Mouse (Mus musculus) megakaryocyte, embryonic 14.5 days (primary cell): ENCODE data around the gene Rnf6. TPM values are rescaled to one million over a fixed set of nuclear protein-coding genes. Genes with fewer than 3 reads are reported as not detected.

Experiments used
- H3K27me3 ChIP-seq: replicated peaks from 2 replicates; pipeline ENCODE3; 2012; ENCODE audit warnings: inconsistent platforms
- H3K36me3 ChIP-seq: replicated peaks from 2 replicates; pipeline ENCODE3; 2012; ENCODE audit warnings: low read length, inconsistent platforms, mixed read lengths
- H3K4me1 ChIP-seq: 2 replicates; pipeline ENCODE4 v1.6.1; 2012; ENCODE audit warnings: inconsistent platforms
- H3K4me3 ChIP-seq: replicated peaks from 2 replicates; pipeline ENCODE3; 2012; ENCODE audit warnings: moderate library complexity, mild to moderate bottlenecking, inconsistent platforms
- H3K9me3 ChIP-seq: 2 replicates; pipeline ENCODE4 v1.6.1; 2012; ENCODE audit warnings: inconsistent platforms
- FLI1 ChIP-seq: IDR thresholded peaks from 2 replicates; pipeline ENCODE4 v1.6.1; 2012; ENCODE audit warnings: low read length, inconsistent platforms, mixed read lengths
- GATA1 ChIP-seq: IDR thresholded peaks from 3 replicates; pipeline ENCODE4 v1.6.1; 2012; ENCODE audit warnings: mixed read lengths, low read length, inconsistent platforms, borderline replicate concordance
- polyA plus RNA-seq: library from polyadenylated mRNA; stranded (reverse); fragments of >175 nt; gene quantifications from 2 replicates; pipeline ENCODE4 v1.2.3, GENCODE M21; 2012; ENCODE audit warnings: low replicate concordance; ENCODE audit not compliant: insufficient read depth

The Rnf6 gene
- polyA plus RNA-seq = 8.2 and 8.3 TPM in 2 replicates

DNA sequence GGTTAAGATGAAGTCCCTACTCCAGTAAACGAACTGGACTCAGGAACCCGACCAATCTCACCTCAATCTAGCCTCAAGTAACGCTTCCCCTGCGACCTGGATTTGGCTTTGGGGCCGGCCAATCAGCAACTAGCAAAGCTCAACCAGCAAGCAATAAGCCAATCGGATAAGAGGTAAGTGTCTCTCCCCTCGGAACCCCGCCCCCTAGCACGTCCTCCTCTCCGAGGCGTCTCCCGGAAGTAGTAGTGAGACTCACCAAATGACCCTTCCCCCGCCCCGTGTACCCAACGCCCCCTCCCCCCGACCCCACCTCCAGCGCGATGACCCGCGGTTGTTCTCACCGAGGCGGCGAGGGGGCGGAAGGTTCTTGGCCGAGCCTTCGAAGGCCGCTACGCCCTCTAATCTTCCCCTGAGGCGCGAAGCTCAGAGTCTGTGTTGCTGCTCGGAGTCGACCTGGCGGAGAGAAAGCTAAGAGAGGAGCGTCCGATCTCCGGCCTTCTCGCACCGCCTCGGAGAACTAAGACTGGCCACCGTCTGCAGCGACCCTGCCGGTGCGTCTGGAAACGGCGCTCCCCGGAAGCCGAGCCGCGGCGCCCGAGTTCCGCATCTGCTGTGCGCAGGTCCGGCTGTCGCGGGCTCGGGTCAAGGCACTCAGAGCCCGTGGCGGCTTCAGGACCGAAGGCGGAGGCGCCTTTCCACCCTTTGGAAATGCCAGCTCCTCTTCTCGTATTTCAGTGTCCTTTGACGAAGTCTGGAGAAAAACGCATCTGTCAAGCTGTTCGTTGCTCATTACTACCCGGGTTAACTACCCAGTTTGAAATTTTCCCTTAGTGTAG, at the start of gene Rnf6:
Gene Rnf6, minus strand, starts transcription at position 677 of the 836 bp plus-strand sequence.
- no peaks in the 10 kb centered on the region for H3K27me3 ChIP-seq
- peaks cover 34% of the 10 kb centered on the region for H3K4me1 ChIP-seq
- H3K9me3 ChIP-seq = no peaks in the 10 kb centered on the region
- H3K4me3 ChIP-seq = peak within 1 kb of the TSS; percentile 93
- TF ChIP-seq FLI1 = no peak
- TF ChIP-seq GATA1 = no peak
- H3K36me3 ChIP-seq = peaks cover 34% of the 10 kb centered on the region

DNA sequence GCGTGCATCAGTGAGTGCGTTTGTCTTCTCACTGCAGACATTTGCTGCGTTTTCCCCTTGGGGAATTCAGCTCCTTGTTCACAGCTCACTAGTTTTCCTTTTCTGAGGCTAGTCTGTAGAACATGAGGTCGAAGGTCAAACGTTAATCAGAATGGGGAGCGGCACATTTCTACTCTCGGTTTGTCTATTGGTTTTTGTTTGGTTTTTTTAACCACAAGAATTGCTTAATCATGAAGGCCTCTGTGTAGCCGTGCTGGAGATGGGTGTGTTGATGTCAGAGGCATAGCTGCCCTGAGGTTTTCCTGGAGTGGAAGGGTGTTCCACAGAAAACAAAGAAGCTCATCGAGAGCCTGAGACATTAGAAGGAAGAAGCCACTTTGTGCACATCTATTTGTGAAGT, 49.2 kb upstream of the Rnf6 start:
- Histone ChIP-seq H3K9me3 (no peaks in the 10 kb centered on the region), H3K27me3 (no peaks in the 10 kb centered on the region), H3K4me3 (no peak overlapping the region), H3K4me1 (peaks cover 48% of the 10 kb centered on the region), H3K36me3 (peaks cover 69% of the 10 kb centered on the region)
- no peak for TF ChIP-seq GATA1
- TF ChIP-seq FLI1 = no peak

DNA sequence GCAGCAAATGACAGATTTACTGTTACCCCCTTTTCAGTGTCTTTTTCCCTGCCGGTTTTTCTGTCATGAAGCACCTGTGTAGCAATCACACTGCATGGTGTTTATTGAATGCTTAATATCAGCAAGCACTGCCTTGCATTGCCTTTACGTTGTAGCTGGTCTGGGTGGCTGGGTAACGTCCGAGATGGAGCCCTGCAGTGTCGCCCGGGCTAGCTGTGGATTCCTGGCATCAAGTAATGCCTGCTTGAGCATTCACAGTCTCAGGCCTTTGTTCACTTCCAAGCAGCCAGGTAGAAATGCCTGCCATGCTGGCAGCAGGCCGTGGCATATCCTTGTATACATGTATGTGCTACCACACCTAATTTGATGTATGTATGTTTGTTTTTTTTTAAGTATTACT, 46.4 kb upstream of the Rnf6 start:
- no peaks in the 10 kb centered on the region for H3K27me3 ChIP-seq
- H3K4me3 ChIP-seq = no peak overlapping the region
- peaks cover 50% of the 10 kb centered on the region for H3K4me1 ChIP-seq
- H3K36me3 ChIP-seq = peaks cover 43% of the 10 kb centered on the region
- no peak for TF ChIP-seq GATA1
- no peak for TF ChIP-seq FLI1
- no peaks in the 10 kb centered on the region for H3K9me3 ChIP-seq

- H3K36me3 ChIP-seq = peaks cover 38% of the 10 kb centered on the region
- peaks cover 1% of the 10 kb centered on the region for H3K27me3 ChIP-seq
- H3K4me3 ChIP-seq = no peak overlapping the region
- no peak for TF ChIP-seq FLI1
- no peak for TF ChIP-seq GATA1
- H3K4me1 ChIP-seq = peaks cover 36% of the 10 kb centered on the region
- no peaks in the 10 kb centered on the region for H3K9me3 ChIP-seq
These were observed 44.7 kb upstream of the Rnf6 start for GRCm38 (mm10) chr5:146265934-146266591.

GRCm38 (mm10) chr5:146260003-146260402, 38.6 kb upstream of the Rnf6 start:
- TF ChIP-seq FLI1 (no peak), GATA1 (no peak)
- Histone ChIP-seq H3K4me1 (peaks cover 13% of the 10 kb centered on the region), H3K4me3 (no peak overlapping the region)

GRCm38 (mm10) chr5:146253644-146254043, 32.3 kb upstream of the Rnf6 start:
- TF ChIP-seq FLI1 (no peak), GATA1 (no peak)
- Histone ChIP-seq H3K27me3 (no peaks in the 10 kb centered on the region), H3K4me1 (peaks cover 44% of the 10 kb centered on the region), H3K36me3 (peaks cover 78% of the 10 kb centered on the region), H3K4me3 (no peak overlapping the region), H3K9me3 (peaks cover 3% of the 10 kb centered on the region)

More at GRCm38 (mm10) chr5:146260003-146260402, 38.6 kb upstream of the Rnf6 start:
- Histone ChIP-seq H3K9me3 (peaks cover 11% of the 10 kb centered on the region), H3K36me3 (peaks cover 54% of the 10 kb centered on the region), H3K27me3 (peaks cover 5% of the 10 kb centered on the region)

GRCm38 (mm10) chr5:146251663-146252429, 30.5 kb upstream of the Rnf6 start:
- Histone ChIP-seq H3K9me3 (no peaks in the 10 kb centered on the region), H3K4me3 (no peak overlapping the region), H3K36me3 (peaks cover 64% of the 10 kb centered on the region), H3K27me3 (no peaks in the 10 kb centered on the region), H3K4me1 (peaks cover 58% of the 10 kb centered on the region)
- no peak for TF ChIP-seq FLI1

GRCm38 (mm10) chr5:146250369-146251075, 29.2 kb upstream of the Rnf6 start:
- peaks cover 65% of the 10 kb centered on the region for H3K36me3 ChIP-seq
- H3K9me3 ChIP-seq = no peaks in the 10 kb centered on the region
- H3K4me3 ChIP-seq = peak overlapping the region; percentile 8
- peaks cover 71% of the 10 kb centered on the region for H3K4me1 ChIP-seq
- TF ChIP-seq FLI1 = no peak
- TF ChIP-seq GATA1 = no peak
- H3K27me3 ChIP-seq = no peaks in the 10 kb centered on the region

- peaks cover 76% of the 10 kb centered on the region for H3K4me1 ChIP-seq
- no peaks in the 10 kb centered on the region for H3K9me3 ChIP-seq
- peaks cover 56% of the 10 kb centered on the region for H3K36me3 ChIP-seq
- TF ChIP-seq FLI1 = no peak
- TF ChIP-seq GATA1 = no peak
- no peaks in the 10 kb centered on the region for H3K27me3 ChIP-seq
- peak overlapping the region; percentile 54 for H3K4me3 ChIP-seq
These were observed 27.4 kb upstream of the Rnf6 start for GRCm38 (mm10) chr5:146248746-146249145.
